Mouse (Mus musculus): ENCODE results near the gene Rab2b. TPM values are rescaled to one million over a fixed set of nuclear protein-coding genes. Genes with fewer than 3 reads are reported as not detected.
"Not testable (repeated sequence)": the region's sequence is repeated elsewhere in the genome, so short reads cannot be mapped to it uniquely, and the experiment has no call there.

The Rab2b gene
- polyA plus RNA-seq, 1 experiment from 2014 or later = 17.1 TPM

DNA sequence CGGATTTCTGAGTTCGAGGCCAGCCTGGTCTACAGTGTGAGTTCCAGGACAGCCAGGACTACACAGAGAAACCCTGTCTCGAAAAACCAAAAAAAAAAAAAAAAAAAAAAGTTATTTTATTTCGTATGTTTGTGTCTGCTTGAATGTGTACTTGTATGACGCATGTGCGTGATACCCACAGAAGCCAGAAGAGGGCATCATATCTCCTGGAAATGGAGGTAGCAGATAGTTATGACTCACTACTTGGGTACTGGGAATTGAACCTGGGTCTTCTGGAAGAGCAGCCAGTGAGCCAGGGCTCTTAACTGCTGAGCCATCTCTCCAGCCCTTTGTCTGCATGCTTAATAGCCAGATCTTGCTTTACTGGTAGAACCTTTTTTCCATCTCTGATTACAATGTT is 31.0 kb upstream of the Rab2b start:
- H3K36me3 ChIP-seq = peaks cover 48% of the 10 kb centered on the region
- WGBS = 92% methylated on average over 5 of the region's 6 CpGs
- DNase-seq (ENCODE audit: low spot score) = not testable (repeated sequence)

DNA sequence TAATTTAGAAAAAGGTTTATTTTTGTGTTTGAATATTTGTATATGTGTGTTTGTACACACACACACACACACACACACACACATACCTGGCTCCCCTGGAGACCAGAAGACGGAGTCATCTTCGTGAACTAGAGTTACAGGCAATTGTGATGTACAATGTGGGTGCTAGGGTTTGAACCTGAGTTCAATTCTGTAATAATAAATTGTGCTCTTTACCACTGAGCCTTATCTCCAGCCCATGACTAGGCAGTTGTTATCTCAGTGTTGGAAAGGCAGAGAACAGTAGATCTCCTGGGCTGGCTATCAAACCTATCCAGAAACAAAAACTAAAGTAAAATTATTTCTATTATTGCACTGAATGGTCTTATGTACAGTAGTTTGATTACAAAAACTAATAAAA is 26.8 kb upstream of the Rab2b start:
- no peaks in the 10 kb centered on the region for H3K27me3 ChIP-seq (ENCODE audit: insufficient read depth, poor library complexity, severe bottlenecking)
- H3K36me3 ChIP-seq = peaks cover 11% of the 10 kb centered on the region; the same call in 1 of the 2 replicates
- 97% methylated on average over 2 of the region's 2 CpGs for WGBS
- H3K4me1 ChIP-seq = peaks cover 5% of the 10 kb centered on the region; the same call in 1 of the 2 replicates
- no peaks in the 10 kb centered on the region for H3K9me3 ChIP-seq
- H3K27ac ChIP-seq = no peak overlapping the region
- DNase-seq (ENCODE audit: low spot score) = no peak
- no peak overlapping the region for H3K4me3 ChIP-seq

More for the DNA sequence above, 31.0 kb upstream of the Rab2b start:
- H3K27me3 ChIP-seq (ENCODE audit: insufficient read depth, poor library complexity, severe bottlenecking); H3K27ac ChIP-seq; H3K4me3 ChIP-seq; H3K9me3 ChIP-seq: not testable (repeated sequence)
- H3K4me1 ChIP-seq = peaks cover 20% of the 10 kb centered on the region

DNA sequence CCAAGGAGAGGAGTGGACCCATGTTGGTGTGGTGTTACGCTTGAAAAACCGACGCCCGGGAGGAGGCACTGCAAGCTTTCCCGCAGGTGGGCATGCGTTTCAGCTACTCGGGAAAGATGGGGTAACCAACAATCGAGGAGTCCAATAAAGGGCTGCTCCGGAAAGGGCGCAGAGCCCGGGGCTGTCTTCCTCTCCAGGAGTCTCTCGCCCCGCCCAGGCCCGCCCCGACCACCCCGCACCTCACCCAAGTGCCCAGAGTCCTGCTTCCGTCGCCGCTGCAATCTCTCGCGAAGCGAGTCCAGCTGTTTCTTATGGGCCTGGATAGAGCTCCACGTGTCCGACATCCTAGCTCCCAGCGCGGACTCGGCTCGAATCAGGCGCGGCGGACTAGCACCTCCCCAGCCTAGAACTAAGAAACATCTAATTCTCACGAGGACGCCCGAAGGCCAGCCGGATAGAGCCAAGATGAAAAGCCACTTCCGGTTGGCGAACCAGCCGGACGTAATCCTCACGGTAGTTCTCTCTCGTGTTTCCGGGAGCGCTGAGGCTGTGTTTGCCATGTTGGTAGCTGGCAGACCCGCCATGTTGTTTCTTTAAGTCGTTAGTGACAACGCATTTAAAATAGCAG is 25.4 kb upstream of the Rab2b start, which contains the start of gene Mettl3:
Gene Mettl3 (minus strand): TSS at position 485 of the 628 bp plus-strand sequence.
- peak within 1 kb of the TSS; percentile 82 for H3K4me3 ChIP-seq
- WGBS = under 1% methylated on average over 46 of the region's 46 CpGs
- no peaks in the 10 kb centered on the region for H3K9me3 ChIP-seq
- H3K36me3 ChIP-seq = peaks cover 12% of the 10 kb centered on the region
- H3K27ac ChIP-seq = peak within 1 kb of the TSS; percentile 96
- peak; percentile 97 for DNase-seq (ENCODE audit: low spot score)
- peaks cover 5% of the 10 kb centered on the region; the same call in 1 of the 2 replicates for H3K4me1 ChIP-seq
- H3K27me3 ChIP-seq (ENCODE audit: insufficient read depth, poor library complexity, severe bottlenecking) = no peaks in the 10 kb centered on the region

DNA sequence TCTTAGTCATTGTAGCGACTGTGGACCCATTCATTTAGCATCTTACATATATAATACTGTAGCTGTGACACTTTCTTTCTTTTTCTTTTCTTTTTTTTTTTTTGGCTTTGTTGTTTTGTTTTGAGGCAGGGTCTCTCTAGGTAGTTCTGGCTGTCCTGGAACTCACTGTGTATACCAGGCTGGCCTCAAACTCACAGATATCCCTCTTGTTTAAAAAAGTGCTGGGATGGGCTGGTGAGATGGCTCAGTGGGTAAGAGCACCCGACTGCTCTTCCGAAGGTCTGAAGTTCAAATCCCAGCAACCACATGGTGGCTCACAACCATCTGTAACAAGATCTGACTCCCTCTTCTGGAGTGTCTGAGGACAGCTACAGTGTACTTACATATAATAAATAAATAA is 24.2 kb upstream of the Rab2b start:
- 81% methylated on average over 3 of the region's 3 CpGs for WGBS
- H3K4me3 ChIP-seq; H3K4me1 ChIP-seq; H3K27me3 ChIP-seq (ENCODE audit: insufficient read depth, poor library complexity, severe bottlenecking); H3K9me3 ChIP-seq; H3K27ac ChIP-seq; DNase-seq (ENCODE audit: low spot score): not testable (repeated sequence)
- peaks cover 18% of the 10 kb centered on the region for H3K36me3 ChIP-seq

DNA sequence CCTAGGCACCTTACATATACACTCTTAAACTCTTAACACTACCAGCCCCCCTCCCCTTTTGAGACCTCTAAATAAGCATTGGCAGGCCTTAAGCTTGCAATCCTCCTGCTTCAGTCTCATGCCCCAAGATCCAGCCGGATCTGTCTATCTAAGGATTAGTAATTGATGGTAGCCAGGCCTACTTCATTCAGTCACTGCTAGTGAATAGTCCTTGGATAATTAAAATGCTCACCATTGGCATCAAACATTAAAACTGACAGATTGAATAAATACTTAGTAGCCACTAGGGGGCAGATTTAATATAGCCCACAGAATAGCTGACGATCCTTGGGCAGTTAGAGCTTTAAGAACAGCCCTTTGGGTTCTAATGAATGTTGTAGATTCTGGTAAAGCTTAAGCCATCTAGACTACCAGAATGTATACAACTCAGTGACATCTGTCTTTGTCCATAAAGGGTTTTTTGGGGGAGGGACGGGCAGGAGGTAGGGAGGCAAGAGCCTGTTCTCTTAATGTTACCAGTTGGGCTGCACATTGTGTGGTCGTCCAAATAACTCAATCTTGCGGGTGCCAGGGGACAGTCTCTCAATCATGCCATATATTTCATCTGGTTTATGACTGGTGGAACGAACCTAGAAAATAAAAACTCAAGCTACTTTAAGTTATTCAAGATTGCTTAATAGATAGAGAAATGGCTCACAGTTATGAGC is 16.4 kb upstream of the Rab2b start:
- H3K4me1 ChIP-seq = no peaks in the 10 kb centered on the region
- H3K9me3 ChIP-seq = no peaks in the 10 kb centered on the region
- no peak overlapping the region for H3K27ac ChIP-seq
- no peak overlapping the region for H3K4me3 ChIP-seq
- no peaks in the 10 kb centered on the region for H3K27me3 ChIP-seq (ENCODE audit: insufficient read depth, poor library complexity, severe bottlenecking)
- H3K36me3 ChIP-seq = peaks cover 90% of the 10 kb centered on the region
- 78% methylated on average over 6 of the region's 6 CpGs for WGBS
- no peak for DNase-seq (ENCODE audit: low spot score)

DNA sequence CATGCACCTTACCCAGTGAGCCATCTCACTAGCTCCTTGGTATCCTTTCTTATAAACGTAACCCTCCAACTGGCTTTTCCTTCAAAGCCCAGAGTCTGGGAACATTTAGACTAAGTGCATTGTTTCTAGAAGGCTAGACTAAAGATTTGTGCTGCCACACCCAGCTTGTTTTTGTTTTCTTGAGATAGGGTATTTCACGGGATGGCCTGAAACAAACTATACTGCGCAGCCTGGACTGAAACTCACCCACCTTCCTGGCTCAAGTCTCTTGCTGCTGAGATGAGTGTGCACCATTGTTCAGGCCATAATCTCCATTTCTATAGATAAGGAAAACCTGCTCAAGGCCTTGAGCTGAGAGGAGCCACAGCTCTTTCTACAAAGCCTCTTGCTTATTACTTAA is 4.8 kb upstream of the Rab2b start:
- 77% methylated on average over 3 of the region's 3 CpGs for WGBS
- Histone ChIP-seq H3K9me3 (no peaks in the 10 kb centered on the region), H3K36me3 (peaks cover 40% of the 10 kb centered on the region), H3K27ac (no peak overlapping the region), H3K27me3 (ENCODE audit: insufficient read depth, poor library complexity, severe bottlenecking) (no peaks in the 10 kb centered on the region), H3K4me3 (no peak overlapping the region), H3K4me1 (peaks cover 6% of the 10 kb centered on the region)
- no peak for DNase-seq (ENCODE audit: low spot score)

DNA sequence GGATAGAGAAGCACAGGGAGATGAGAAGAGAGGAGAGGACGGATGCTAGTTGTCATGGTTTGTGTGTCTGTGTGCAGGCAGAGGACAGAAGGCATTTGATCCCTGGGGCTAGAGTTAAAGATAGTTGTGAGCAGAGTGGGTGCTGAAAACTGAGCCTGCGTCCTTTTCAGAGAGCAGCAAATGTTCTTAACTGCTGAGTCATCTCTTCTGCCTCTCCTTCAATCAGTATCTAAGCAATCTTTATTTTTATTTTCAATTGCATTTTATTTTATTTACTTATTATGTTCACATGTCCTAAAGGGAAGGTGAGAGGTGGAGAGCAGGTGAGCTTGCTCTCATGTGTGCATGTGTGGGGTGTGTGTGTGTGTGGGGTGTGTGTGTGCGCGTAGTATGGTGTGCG is 4.3 kb upstream of the Rab2b start:
- no peak for DNase-seq (ENCODE audit: low spot score)
- WGBS = 92% methylated on average over 5 of the region's 5 CpGs
- H3K27ac ChIP-seq = no peak overlapping the region
- H3K27me3 ChIP-seq (ENCODE audit: insufficient read depth, poor library complexity, severe bottlenecking) = no peaks in the 10 kb centered on the region
- H3K4me1 ChIP-seq = peaks cover 6% of the 10 kb centered on the region
- peaks cover 34% of the 10 kb centered on the region for H3K36me3 ChIP-seq
- H3K9me3 ChIP-seq = no peaks in the 10 kb centered on the region
- no peak overlapping the region for H3K4me3 ChIP-seq

DNA sequence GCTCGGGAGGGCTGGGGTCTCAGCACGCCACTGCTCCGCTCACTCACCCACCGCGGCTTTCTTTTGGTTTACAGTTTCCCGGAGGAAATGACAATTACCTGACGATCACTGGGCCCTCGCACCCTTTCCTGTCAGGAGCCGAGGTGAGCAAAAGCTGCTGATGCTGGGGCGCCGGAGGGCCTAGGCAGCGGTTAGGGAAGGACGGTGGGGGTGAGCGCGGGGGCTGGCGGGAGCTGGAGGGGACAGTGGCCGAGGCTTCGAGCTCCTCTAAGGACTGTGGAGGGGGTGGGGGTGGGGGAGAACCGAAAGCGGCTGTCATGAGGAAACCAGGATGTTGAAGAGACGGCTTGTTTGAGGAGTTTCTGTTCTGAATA is 389 bp upstream of the Rab2b start:
- WGBS = under 1% methylated on average over 21 of the region's 21 CpGs
- Histone ChIP-seq H3K27me3 (ENCODE audit: insufficient read depth, poor library complexity, severe bottlenecking) (no peaks in the 10 kb centered on the region), H3K36me3 (peaks cover 13% of the 10 kb centered on the region; the same call in 1 of the 2 replicates), H3K4me1 (peaks cover 6% of the 10 kb centered on the region), H3K27ac (peak overlapping the region; percentile 91), H3K4me3 (peak overlapping the region; percentile 94), H3K9me3 (no peaks in the 10 kb centered on the region)
- no peak for DNase-seq (ENCODE audit: low spot score)

DNA sequence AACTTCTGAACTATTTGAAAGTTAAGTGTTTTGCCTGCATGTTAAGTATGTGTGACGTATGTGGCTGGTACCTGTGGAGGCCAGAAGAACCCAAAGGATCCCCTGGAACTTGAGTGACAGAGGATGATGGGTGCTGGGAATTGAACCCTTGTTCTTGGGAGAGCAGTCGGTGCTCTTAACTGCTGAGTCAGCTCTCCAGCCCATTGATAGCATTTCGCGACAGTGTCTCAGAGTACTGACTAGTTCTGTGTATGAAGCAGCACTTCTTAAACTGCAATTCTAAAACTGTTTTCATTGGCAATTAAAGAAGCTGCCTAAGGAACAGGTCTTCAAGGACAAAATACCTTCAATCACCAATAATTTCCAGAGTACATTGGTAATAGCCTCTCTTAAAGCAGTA is 2.1 kb downstream of the Rab2b start:
- DNase-seq (ENCODE audit: low spot score) = no peak
- H3K36me3 ChIP-seq = peaks cover 20% of the 10 kb centered on the region; the same call in 1 of the 2 replicates
- H3K9me3 ChIP-seq = no peaks in the 10 kb centered on the region
- H3K27me3 ChIP-seq (ENCODE audit: insufficient read depth, poor library complexity, severe bottlenecking) = no peaks in the 10 kb centered on the region
- H3K27ac ChIP-seq = no peak overlapping the region
- WGBS = 86% methylated on average over 4 of the region's 4 CpGs
- no peak overlapping the region for H3K4me3 ChIP-seq
- peaks cover 6% of the 10 kb centered on the region for H3K4me1 ChIP-seq

DNA sequence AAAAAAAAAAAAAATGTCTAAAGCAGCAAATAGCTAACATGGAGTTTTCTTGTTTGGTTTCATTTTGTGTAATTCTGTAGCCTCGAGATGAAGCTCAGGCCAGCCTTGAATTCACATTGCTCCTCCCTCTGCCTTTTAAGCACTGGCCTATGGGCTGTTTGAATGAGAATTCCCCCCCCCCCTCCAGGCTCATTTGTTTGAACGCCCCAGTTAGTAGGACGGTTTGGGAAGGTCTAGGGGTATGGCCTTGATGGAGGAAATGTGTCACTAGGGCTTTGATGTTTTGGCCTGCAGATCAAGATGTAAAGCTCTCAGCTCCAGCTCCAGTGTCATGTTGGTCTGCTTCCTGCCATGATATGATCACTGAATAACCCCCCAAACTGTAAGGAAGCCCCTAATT is 6.6 kb downstream of the Rab2b start:
- Histone ChIP-seq H3K9me3 (no peaks in the 10 kb centered on the region), H3K36me3 (peaks cover 29% of the 10 kb centered on the region), H3K27me3 (ENCODE audit: insufficient read depth, poor library complexity, severe bottlenecking) (no peaks in the 10 kb centered on the region), H3K4me1 (no peaks in the 10 kb centered on the region), H3K27ac (no peak overlapping the region), H3K4me3 (no peak overlapping the region)
- DNase-seq (ENCODE audit: low spot score) = no peak
- WGBS = 78% methylated on average over 3 of the region's 3 CpGs

DNA sequence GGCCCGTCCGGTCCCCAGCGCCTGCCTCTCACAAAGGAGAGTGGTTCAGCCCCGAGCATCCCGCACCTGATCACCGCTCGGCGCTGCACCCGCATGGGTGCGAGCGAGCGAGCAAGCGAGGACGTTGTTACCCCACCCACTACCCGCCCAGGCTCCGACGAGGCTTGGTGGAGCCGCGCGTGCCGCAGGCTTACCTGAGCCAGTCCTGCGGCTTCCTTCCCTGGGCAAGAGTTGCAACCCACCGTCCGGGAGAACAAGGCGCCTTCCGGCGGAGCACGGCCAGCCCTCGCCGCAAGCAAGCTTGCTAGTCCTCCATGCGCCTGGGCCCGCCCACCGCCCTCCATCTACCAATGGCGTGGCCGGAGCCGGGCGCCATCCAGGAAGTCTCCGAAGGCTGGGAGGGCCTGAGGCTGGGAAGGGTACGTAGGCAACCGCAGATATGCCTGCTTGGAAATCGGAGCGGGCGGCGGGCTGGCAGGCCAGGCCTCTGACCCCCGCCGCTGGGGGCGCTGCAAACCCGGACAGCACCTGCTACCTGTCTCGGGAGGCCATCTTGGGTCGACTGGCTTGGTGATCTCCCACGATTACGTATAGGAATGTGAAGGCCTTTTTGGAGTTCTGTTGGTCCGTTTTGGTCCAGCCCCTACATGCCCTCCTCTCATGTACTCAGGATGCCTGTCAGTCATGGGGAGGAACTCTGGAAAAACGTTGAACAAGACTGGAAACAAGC is 21.7 kb downstream of the Rab2b start, which contains the start of gene Chd8:
Gene Chd8 (minus strand): TSS at position 297 of the 730 bp plus-strand sequence.
- H3K9me3 ChIP-seq = no peaks in the 10 kb centered on the region
- DNase-seq (ENCODE audit: low spot score) = peak; percentile 99
- H3K36me3 ChIP-seq = no peaks in the 10 kb centered on the region; the same call in 1 of the 2 replicates
- no peaks in the 10 kb centered on the region for H3K27me3 ChIP-seq (ENCODE audit: insufficient read depth, poor library complexity, severe bottlenecking)
- H3K27ac ChIP-seq = peak within 1 kb of the TSS; percentile 92
- H3K4me1 ChIP-seq = peaks cover 4% of the 10 kb centered on the region; the same call in 1 of the 2 replicates
- WGBS = 1% methylated on average over 54 of the region's 54 CpGs
- peak within 1 kb of the TSS; percentile 82 for H3K4me3 ChIP-seq

DNA sequence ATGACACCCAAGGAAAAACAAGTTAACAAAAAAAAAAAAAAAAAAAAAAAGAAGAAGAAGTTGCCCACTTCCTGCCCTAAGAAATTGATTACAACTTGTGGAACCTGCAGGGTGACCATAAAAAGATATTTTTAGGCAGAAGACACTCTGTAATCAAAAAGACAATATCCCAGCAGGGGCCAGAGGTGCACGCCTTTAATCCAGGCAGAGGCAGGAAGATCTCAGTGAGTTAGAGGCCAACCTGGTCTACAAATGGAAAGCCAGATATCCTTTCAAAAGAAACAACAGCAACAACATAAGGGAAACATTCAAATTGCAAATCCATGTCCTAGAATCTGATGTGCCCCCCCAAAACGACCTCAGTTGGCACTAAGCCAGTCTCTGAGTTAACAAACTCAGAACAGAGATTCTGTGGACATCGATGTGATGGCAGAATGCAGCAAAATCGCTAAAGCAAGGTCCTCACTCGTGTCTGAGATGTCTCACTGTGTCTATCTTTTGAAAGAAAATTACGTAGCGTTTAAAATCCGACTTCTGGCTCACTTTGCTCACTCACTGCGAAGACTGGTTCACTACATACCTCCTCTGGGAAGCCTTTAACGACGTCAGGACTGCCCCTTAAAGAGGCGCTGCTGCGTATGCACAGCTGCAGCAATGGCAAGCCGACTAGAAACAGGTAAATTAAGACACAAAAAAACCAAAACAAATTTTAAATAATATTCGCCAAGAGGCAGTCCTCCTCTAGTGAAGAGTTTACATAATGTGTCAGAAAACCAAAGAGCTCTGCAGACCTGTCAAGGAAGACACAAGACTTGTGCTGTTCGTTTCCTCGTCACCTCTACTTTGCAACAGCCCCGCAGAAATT is 22.8 kb downstream of the Rab2b start:
- peak overlapping the region; percentile 92 for H3K27ac ChIP-seq
- H3K4me3 ChIP-seq = peak overlapping the region; percentile 82
- 8% methylated on average over 18 of the region's 18 CpGs for WGBS
- DNase-seq (ENCODE audit: low spot score) = no peak
- peaks cover 4% of the 10 kb centered on the region; the same call in 1 of the 2 replicates for H3K4me1 ChIP-seq
- H3K27me3 ChIP-seq (ENCODE audit: insufficient read depth, poor library complexity, severe bottlenecking) = no peaks in the 10 kb centered on the region
- no peaks in the 10 kb centered on the region for H3K36me3 ChIP-seq
- no peaks in the 10 kb centered on the region for H3K9me3 ChIP-seq
